Mouse (Mus musculus) heart, embryonic 15.5 days (tissue): Measurements from ENCODE around the gene Mysm1. TPM values are rescaled to one million over a fixed set of nuclear protein-coding genes. Genes with fewer than 3 reads are reported as not detected.
A peak's percentile ranks its signal among the peaks of the same experiment; 100 is the strongest.

Experiments used
- ATAC-seq: fragments of 200-750 bp; cut with Nextera tagmentation; replicated peaks from 2 replicates; pipeline ENCODE4 v1.8.0; 2017; ENCODE audit warnings: low read depth, moderate TSS enrichment; ENCODE audit not compliant: insufficient number of reproducible peaks, insufficient read depth, low FRiP score
- H3K27ac ChIP-seq: fragments of 300-500 bp; sonication (generic); 2 replicates; pipeline ENCODE4 v1.5.1; 2015; ENCODE audit warnings: mild to moderate bottlenecking, inconsistent platforms
- H3K27me3 ChIP-seq: fragments of 300-500 bp; sonication (generic); 2 replicates; pipeline ENCODE4 v1.6.1; 2015; ENCODE audit warnings: inconsistent platforms
- H3K36me3 ChIP-seq: fragments of 300-500 bp; sonication (generic); 2 replicates; pipeline ENCODE4 v1.6.1; 2015; ENCODE audit warnings: mild to moderate bottlenecking, inconsistent platforms
- H3K4me1 ChIP-seq: fragments of 300-500 bp; sonication (generic); replicated peaks from 2 replicates; pipeline ENCODE4 v1.6.1; 2015; ENCODE audit warnings: inconsistent platforms
- H3K4me2 ChIP-seq: fragments of 300-500 bp; sonication (generic); 2 replicates; pipeline ENCODE4 v1.6.1; 2015; ENCODE audit warnings: inconsistent platforms, mild to moderate bottlenecking, moderate library complexity
- H3K4me3 ChIP-seq: fragments of 300-500 bp; sonication (generic); 2 replicates; pipeline ENCODE4 v1.5.1; 2015; ENCODE audit warnings: mild to moderate bottlenecking, inconsistent platforms
- H3K9ac ChIP-seq: fragments of 300-500 bp; sonication (generic); 2 replicates; pipeline ENCODE4 v1.6.1; 2015; ENCODE audit warnings: mild to moderate bottlenecking, inconsistent platforms
- H3K9me3 ChIP-seq: fragments of 300-500 bp; sonication (generic); replicated peaks from 2 replicates; pipeline ENCODE4 v1.6.1; 2016; ENCODE audit warnings: inconsistent platforms
- WGBS: fragments of 180-500 bp; shearing (Covaris S2); methylation state at CpG from one replicate; pipeline ENCODE4 v1.1.7; 2015; ENCODE audit warnings: mixed read lengths; 5-methylcytosine and 5-hydroxymethylcytosine counted together
- polyA plus RNA-seq: library from polyadenylated mRNA; unstranded; fragments of >200 nt; fragmentation: Nextera tagmentation; extraction: Ambion mirVana; gene quantifications from 2 replicates; pipeline ENCODE4 v1.2.1, GENCODE M21; 2015

The Mysm1 gene
- polyA plus RNA-seq: 16.3 and 16.4 TPM in 2 replicates

DNA sequence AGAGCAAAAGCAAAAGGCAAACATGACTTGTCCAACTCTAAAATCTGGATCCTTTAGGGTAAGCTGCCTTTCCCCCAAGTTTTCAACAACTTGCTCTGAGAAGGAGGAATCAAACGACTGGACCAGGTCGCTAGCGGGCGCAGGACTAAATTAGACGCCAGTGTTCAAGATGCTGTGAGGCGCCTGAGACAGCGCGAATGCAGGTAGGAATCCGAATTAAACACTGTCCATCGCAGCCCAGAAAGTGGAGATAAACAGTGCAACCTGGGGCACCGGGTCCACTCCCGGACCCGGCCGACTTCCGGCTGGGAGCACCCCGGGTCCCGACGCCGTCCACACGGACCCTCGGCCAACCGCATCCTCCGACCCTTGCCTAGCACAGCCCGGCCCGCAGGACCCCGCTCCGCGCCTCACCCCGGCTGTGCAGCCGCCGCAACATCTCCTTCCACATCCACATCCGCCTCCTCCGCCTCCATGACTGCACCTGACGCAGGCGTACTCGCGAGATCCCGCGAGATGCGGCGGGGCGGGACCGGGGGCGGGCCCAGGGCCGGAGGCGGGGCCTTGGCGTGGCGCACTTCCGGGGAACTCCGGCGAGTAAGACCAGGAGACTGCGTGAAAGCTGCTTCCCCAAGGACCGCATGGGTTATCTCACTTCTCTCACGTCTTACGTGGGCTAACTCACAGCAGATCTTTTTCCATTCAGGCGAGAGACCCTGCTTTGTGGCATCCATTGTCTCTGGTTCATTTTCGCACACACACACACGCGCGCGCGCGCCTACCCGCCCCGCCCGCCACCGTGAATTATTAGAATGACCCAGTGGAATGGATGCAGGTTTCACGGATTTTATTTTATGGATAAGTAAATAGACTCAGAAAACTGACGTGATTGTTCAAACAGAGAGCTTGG lies at the start of gene Mysm1:
Gene Mysm1 (minus strand): TSS at position 511 of the 910 bp plus-strand sequence.
- H3K9ac ChIP-seq: peak within 1 kb of the TSS; percentile 92
- H3K27ac ChIP-seq: peak within 1 kb of the TSS; percentile 75
- H3K4me1 ChIP-seq: peaks cover 16% of the 10 kb centered on the region
- ATAC-seq: peak; percentile 100
- under 1% methylated on average over 69 of the region's 69 CpGs for WGBS
- H3K36me3 ChIP-seq: peaks cover 12% of the 10 kb centered on the region
- H3K9me3 ChIP-seq: no peaks in the 10 kb centered on the region
- H3K27me3 ChIP-seq: no peaks in the 10 kb centered on the region
- H3K4me2 ChIP-seq: peak within 1 kb of the TSS; percentile 74
- peak within 1 kb of the TSS; percentile 87 for H3K4me3 ChIP-seq

DNA sequence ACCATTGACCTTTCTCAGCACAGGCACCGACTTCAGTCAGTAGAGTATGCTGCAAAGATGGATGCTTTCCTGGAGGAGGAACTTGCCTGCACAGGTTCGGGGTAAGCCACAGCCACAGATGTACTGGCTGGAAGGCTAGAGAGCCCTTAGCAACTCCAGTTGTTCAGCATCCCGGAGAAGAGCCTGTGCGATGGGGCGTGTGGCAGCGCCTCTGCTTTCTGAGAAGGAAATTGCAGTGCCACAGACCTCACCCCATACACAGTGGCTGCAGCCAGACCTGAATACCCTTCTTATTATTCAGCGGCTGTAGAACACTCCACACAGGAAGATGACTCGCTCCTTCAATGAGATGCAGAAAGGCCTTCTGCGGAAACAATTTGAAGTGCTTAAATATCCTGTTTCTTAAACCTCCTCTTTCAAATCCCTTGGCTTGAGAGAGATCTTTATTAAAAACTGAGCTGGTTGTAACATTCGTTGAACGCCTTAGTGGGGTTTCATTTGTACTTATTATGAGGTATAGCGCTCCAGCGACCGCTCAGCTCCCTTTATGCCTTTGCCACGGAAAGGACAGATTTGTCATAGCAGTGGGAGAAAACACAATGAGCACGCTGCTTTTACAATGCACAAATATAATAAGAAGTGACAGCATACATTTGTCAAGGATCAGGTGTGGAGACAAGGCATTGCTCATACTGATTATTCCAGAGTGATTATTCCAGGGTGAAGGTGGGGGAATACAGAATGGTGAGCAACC lies 47.1 kb upstream of the Mysm1 start:
- no peak overlapping the region for H3K27ac ChIP-seq
- H3K9ac ChIP-seq: no peak overlapping the region
- ATAC-seq: no peak
- no peak overlapping the region for H3K4me3 ChIP-seq
- WGBS: 80% methylated on average over 16 of the region's 16 CpGs
- H3K4me2 ChIP-seq: no peak overlapping the region
- no peaks in the 10 kb centered on the region for H3K36me3 ChIP-seq
- no peaks in the 10 kb centered on the region for H3K9me3 ChIP-seq
- H3K27me3 ChIP-seq: no peaks in the 10 kb centered on the region
- H3K4me1 ChIP-seq: no peaks in the 10 kb centered on the region

DNA sequence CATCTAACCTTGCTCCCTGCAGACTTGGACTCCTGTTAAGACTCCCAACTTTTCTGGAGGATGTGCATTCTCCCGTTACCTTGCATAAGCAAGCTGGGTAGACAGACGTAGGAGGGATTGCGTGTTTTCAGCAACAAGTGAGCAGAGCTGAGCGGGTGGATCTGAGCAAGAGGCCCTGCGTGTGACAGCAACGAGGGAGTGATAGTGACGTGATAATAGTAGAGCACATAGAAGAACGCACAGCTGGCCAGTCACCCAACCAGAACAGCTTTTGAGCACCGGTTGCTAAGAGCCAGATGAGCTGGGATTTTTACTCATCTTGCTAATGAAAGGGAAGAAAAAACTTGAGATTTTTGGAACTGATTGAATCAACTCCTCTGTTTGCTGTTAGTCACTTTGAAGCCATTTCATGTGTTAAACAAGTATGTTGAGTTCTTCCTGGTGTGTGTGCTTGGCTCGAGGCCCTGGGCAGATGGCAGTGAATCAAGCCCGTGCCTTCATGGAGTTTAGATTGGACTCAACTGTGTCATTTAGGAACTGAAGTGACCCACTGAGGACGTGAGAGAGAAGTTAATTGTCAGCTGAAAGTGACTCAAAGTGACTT lies 44.6 kb upstream of the Mysm1 start:
- Histone ChIP-seq H3K27ac (no peak overlapping the region), H3K4me2 (no peak overlapping the region), H3K9ac (no peak overlapping the region), H3K4me3 (no peak overlapping the region), H3K36me3 (no peaks in the 10 kb centered on the region), H3K27me3 (no peaks in the 10 kb centered on the region), H3K4me1 (no peaks in the 10 kb centered on the region), H3K9me3 (no peaks in the 10 kb centered on the region)
- no peak for ATAC-seq
- 69% methylated on average over 12 of the region's 12 CpGs for WGBS

DNA sequence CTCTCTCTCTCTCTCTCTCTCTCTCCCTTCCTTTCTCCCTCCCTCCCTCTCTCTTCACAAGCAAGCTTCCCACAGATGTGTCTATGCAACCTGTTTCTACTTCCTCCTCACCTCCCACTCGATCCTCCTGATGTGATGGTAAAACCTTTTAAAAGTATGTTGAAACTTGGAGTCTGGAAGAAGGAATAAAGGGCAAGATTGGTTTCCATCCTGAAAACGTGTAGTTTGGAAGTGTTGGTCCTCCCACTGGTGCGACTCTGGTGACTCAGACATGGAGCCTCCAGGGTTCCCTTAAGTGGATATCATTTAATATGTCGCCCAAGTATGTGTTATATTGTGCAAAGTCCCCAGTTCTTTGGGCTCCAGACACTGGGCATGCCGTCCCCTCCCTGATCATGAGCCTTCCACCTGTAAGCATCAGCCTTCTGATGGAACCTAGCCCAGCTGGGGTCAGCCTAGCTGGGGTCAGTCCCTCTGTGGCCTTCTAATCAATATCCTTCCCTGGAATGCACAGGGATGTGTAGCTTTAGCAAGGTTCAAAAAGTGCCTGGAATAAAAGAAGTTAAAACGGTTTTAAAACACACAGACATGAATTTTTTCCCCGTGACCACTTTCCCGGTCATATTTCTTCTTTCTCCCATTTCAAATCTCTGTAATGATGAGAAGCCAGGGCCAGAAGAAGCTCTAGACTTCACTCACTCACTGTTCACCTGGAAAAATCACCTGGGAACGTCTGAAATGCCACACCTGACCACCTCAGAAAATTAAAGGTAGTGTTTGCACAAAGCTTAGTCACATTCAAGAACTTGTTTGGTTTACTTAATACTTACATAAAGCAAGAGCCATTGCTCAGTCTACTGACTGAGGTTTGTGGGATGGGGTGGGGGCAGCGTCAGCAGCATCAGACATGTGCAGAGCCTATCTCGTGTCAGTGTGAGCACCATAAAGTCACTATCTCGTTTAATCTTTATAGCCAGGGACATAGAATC lies 43.0 kb upstream of the Mysm1 start:
- Histone ChIP-seq H3K4me2 (no peak overlapping the region), H3K9me3 (no peaks in the 10 kb centered on the region), H3K4me1 (no peaks in the 10 kb centered on the region), H3K27ac (no peak overlapping the region), H3K9ac (no peak overlapping the region), H3K27me3 (no peaks in the 10 kb centered on the region), H3K36me3 (no peaks in the 10 kb centered on the region), H3K4me3 (no peak overlapping the region)
- ATAC-seq: no peak
- WGBS: 78% methylated on average over 12 of the region's 12 CpGs

DNA sequence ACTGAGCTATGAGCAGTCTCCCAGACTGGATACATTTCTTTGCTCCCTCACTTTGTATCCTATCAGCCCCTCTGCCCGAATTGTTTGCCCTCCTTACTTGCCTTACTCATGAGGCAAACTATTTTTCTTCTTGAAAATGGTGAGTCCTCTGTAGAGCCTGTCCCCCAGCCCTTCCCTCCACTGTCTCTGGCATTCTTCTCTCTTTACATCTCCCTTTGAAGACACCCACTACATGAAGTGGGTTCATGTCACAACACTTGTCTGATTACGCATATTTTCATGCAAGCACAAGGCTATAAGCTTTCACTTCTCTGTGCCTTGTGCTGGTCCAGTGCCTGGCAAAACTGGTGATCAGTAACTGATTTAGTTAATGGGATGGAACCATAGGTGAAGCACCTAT lies 41.3 kb upstream of the Mysm1 start:
- WGBS: 75% methylated on average over 2 of the region's 2 CpGs
- Histone ChIP-seq H3K4me3 (no peak overlapping the region), H3K4me1 (no peaks in the 10 kb centered on the region), H3K27me3 (no peaks in the 10 kb centered on the region), H3K9ac (no peak overlapping the region), H3K36me3 (no peaks in the 10 kb centered on the region), H3K27ac (no peak overlapping the region), H3K9me3 (no peaks in the 10 kb centered on the region), H3K4me2 (no peak overlapping the region)
- no peak for ATAC-seq

DNA sequence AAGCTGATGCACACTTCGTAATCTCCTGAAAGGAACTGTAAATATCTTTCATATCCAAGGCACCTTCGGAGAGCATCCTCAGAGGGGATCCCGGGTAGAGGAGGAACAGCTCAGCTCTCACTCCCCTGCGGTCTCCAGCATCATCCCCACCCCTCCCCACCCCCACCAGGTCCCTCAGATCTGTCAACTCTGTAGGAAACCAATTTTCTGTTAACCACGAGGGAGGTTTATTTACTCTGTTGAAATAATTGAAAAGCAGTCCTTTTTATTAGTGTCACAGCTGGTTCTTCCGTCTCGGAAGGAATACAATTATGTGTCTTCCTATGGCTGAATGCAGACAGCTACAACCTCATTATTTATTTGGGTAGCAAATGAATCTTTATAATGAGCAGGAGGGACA lies 39.3 kb upstream of the Mysm1 start:
- Histone ChIP-seq H3K9me3 (no peaks in the 10 kb centered on the region), H3K4me3 (no peak overlapping the region), H3K27ac (no peak overlapping the region), H3K36me3 (no peaks in the 10 kb centered on the region), H3K4me2 (no peak overlapping the region), H3K9ac (no peak overlapping the region), H3K27me3 (no peaks in the 10 kb centered on the region), H3K4me1 (no peaks in the 10 kb centered on the region)
- WGBS: 44% methylated on average over 7 of the region's 7 CpGs
- ATAC-seq: no peak

DNA sequence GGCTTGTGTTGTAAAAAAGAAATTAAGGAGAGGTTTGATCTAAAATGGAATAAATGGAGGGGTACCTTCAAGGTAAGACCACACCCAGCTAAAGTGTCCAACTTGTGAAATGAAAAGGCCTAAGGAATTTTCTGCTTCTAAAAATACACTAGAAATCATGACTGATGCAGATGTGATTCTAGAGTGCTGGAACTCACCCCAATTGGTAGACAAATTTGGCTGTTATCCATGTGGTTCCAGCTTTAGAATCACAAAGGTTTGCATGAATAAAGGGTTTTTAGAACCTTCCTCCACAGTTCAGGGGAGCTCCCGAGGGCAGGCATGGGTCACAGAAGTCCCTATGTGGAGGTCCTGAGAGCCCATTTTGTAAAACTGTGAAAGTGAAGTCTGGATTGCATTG lies 33.8 kb upstream of the Mysm1 start:
- Histone ChIP-seq H3K36me3 (no peaks in the 10 kb centered on the region), H3K27ac (no peak overlapping the region), H3K4me2 (no peak overlapping the region), H3K27me3 (no peaks in the 10 kb centered on the region), H3K4me3 (no peak overlapping the region), H3K9me3 (no peaks in the 10 kb centered on the region), H3K9ac (no peak overlapping the region), H3K4me1 (no peaks in the 10 kb centered on the region)
- 64% methylated on average over 1 of the region's 1 CpGs for WGBS
- no peak for ATAC-seq

DNA sequence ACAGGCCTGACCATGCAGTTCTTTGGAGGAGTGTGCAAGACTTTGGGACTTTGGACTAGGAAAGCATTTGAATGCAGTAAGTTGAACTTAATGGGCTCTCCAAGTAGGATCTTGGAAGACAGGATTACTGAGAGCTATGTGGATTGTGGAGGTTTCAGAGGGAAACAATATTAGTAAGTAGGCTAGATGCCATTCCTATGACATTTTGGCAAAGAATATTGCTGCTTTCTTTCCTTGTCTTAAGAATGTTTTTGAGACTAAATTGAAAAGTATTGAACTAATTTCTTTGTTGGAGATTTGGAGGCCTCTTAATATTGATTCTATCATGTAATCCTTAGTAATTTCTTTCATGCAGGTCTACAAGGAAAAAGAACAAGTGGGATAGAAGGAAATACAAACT lies 33.4 kb upstream of the Mysm1 start:
- Histone ChIP-seq H3K27ac (no peak overlapping the region), H3K4me2 (no peak overlapping the region), H3K36me3 (no peaks in the 10 kb centered on the region), H3K9me3 (no peaks in the 10 kb centered on the region), H3K4me1 (no peaks in the 10 kb centered on the region), H3K4me3 (no peak overlapping the region), H3K27me3 (no peaks in the 10 kb centered on the region), H3K9ac (no peak overlapping the region)
- ATAC-seq: no peak

DNA sequence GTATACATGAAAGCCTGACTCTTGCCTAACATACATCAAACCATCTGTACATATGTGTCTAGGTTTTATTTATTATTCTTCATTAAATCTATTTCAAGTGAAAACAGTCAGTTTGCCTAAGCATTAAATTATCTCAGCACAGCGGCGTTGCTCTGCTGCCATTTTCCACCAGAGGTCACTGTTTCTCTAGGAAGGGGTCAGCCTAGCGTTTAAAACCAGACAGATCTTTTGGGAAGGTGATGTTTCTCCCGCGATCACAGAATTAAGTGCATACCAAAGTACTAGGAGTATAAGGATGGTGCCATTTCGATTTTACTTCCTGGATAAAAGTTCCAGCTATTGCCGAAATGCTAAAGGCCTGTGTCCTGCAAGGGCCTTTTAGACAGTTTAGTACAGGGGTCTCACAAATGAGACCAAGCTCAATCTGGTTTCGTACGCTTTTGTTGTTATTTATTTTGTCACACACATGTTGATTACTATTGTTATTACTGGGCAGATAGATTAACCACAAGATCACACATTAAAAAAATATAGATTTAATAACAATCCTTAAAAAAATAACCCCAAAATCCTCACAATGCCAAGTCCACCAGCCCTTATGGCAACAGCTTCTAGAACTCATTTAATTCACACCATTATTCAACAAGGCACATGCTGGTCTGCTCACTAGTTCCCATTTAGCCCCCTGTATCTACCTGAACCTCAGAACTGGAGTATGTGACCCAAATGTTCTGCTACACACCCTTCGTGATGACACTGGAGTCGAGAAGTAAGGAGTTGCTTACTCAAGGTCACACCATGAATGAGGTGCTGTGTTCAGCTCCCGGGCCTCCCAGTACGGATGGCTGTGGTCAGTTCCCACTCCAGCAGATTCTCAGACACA lies 29.5 kb upstream of the Mysm1 start:
- Histone ChIP-seq H3K9me3 (no peaks in the 10 kb centered on the region), H3K9ac (no peak overlapping the region), H3K4me1 (no peaks in the 10 kb centered on the region), H3K4me3 (no peak overlapping the region), H3K27ac (no peak overlapping the region), H3K36me3 (no peaks in the 10 kb centered on the region), H3K27me3 (no peaks in the 10 kb centered on the region), H3K4me2 (no peak overlapping the region)
- no peak for ATAC-seq
- WGBS: 43% methylated on average over 13 of the region's 13 CpGs

DNA sequence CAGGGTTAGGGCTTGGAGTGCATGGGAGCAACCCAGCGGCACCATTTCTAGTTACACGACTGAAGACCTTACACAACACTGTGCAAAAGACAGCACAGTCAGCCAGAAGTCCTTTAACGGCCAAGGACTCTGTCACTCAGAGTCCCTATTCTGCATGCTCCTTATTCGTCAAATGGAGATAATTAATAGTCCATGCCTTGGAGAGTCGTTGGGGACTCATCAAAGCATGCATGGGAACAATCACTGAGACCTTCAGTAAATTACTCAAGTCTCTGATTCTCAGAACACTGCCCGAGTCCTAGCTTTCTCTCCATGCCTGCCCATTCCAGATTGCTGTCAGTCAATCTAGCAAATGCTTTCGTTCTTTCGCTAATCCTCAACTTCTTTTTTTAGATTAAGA lies 28.9 kb upstream of the Mysm1 start:
- Histone ChIP-seq H3K4me3 (no peak overlapping the region), H3K4me2 (no peak overlapping the region), H3K9me3 (no peaks in the 10 kb centered on the region), H3K9ac (no peak overlapping the region), H3K27ac (no peak overlapping the region), H3K4me1 (no peaks in the 10 kb centered on the region), H3K27me3 (no peaks in the 10 kb centered on the region), H3K36me3 (no peaks in the 10 kb centered on the region)
- ATAC-seq: no peak
- WGBS: 66% methylated on average over 8 of the region's 8 CpGs
